Mouse (Mus musculus): ENCODE results near the gene Hacd2.

GRCm38 (mm10) chr16:35055194-35055506 is 32.9 kb downstream of the Hacd2 start:
- TF ChIP-seq CTCF (IDR thresholded peaks at IDR 0.05; ENCODE audit: extremely low read depth, insufficient read depth, low read length) (no peak), POLR2A (IDR thresholded peaks at IDR 0.05; ENCODE audit: extremely low read depth, insufficient read depth, low read length) (no peak)

Measured in cortical plate, adult 2 months (tissue).